Mouse (Mus musculus): ENCODE data around the gene Gm826. TPM values are rescaled to one million over a fixed set of nuclear protein-coding genes. Genes with fewer than 3 reads are reported as not detected.
A peak's percentile ranks its signal among the peaks of the same experiment; 100 is the strongest.

Gm826 gene
- total RNA-seq (2021), result 0.73 and 2.3 TPM in 2 replicates
- long read RNA-seq, partial matches to known transcripts, result 0 of 3 reads
- long read RNA-seq, other reads (novel, unspliced or antisense), result 1 of 3 reads

DNA sequence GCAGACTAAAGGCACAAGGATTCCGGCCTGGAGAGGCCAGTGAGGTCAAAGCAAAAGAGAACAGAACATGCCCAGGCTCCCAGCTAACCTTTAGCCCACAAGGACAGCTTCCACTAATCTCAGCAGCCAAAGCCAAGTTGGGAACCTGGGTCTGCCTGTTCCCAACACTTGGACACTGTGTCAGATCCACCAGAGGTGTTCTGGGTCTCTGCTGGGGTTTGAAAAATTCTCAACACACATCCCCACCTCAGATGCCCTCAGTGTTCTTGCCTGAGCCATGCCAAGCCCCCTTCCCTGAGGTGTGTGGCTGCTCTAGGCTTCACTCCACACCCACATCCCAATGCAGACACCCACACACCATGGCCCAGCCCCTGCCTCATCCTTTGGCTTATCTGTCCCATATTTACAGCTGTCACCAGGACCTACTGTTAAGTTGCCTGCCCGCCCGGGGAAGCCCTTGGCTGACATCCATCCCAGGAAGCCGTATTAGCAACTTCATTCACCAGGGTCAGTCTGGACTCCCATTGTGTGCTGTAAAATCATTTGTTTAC is at the start of gene Gm826:
Gene Gm826, minus strand, starts transcription at position 52 of the 551 bp plus-strand sequence.
- DNase-seq, result no peak

DNA sequence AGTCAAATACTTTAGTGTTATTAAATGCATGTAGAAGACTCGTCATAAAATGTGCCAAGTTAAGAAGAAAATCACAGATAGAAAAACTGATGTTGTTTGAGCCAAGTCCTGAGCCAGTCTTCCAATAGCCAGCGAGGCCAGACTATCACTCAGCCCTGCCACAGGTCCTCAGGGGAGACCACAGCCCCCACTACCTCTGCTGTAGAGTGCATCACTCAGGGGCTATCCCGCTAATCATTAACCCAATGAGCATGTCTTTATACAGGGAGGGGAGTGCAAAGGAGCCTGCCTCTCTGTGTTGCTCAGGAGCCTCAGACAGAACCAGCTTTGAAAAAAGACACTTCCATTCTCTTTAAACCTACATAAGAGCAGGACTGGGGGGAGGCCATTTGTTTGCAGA is 49.5 kb upstream of the Gm826 start:
- DNase-seq, result no peak

DNA sequence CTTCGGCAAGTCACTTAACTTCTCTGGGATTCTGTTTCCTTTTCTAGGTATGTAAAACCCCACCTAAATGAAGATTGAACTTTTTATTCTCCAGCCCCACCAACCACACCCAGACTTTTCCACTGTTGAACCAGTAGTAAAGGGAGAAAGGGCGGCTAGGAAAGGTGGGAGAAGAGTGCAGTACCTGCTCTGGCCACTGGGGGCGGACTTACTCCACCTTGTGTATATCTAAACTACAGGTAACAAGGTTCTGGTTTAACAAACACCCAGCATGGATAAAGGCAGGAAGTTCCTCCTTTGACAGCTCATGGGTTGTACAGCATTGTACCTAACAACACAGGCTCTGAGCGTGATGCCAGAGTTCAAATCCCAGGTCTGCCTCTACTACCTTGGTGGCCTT is 44.3 kb upstream of the Gm826 start:
- peak; percentile 59 for DNase-seq

GRCm38 (mm10) chr2:160376236-160376635 is 42.3 kb upstream of the Gm826 start:
- no peak for DNase-seq

DNA sequence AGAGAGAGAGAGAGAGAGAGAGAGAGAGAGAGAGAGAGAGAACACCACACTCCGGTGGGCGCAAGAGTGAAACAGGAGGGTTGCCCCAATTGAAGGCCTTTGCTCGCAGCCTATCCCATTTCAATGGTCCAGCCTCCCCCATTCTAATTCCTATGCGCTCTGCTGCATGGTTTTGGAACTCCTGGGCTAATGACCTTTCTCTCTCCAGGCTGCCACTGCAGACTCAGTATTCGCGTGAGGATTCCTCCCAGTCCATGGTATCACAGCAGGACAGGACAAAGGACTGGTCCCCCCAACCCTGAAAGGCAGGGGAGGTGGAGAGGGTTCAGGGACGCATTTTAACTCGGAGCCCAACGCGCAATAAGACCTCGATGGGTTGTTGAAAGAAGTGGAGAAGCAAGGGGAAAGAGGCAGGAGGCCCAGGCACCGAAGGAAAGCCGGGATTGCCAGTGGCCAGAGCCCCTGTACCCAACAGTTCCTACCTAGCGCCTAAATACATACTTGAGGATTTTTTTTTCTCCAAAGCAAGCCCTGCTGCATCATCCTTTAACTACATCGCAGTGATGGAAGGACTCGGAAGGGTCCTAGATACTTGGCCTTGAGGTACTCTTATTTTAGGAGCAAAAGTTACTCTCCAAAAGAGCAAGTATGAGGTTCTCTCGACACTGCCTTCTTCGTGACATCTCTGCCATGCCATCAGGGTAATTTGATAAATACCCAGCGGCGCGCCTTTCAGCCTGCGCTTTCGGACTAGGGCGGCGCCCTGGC is 35.9 kb upstream of the Gm826 start:
- DNase-seq, result no peak

DNA sequence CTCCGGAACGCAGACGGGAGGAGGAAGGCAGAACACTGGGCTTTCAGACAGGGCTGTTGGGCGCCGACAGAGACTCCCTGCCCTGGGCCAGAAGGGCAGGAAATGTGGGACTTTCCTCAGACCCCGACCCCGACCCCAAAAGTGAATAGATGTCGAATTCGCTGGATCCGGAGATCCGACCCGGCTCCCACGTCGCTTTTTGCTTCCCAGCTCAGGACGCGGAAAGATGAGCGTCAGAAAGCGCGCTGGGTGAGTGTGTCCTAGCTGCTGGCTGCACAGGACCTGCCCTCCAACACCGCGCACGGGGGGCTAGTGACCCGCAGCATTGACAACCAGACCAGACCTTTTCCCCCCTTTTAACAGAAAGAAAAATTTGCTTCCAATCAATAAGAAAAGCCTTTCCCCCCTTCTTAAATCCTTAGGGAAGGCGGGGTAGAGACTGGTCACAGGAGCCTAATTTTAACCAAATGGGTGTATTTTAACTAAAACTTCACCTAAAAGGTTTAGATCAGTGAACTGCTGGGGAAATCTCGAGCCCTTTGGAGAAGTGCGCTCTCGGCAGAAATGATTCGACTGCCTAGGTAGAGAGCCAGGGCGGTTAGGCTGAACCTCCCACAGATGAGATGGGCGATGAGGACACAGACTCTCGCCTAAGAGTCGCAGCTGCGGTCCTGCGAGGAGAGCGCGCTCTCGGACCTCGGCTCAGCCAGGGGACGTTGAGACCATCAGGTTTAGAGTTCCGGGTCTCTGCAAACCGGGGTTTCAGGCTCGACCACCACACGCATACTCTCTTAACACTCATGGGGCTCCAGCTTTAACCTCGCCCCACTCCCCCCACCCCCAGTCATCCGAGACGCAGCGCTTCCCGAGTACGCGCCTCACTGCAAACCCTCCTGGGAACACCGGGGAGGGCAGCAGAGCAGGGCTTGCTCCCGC is 34.7 kb upstream of the Gm826 start:
- no peak for DNase-seq

- peak; percentile 90 for DNase-seq
Measured at GRCm38 (mm10) chr2:160367448-160368208, 33.7 kb upstream of the Gm826 start.

DNA sequence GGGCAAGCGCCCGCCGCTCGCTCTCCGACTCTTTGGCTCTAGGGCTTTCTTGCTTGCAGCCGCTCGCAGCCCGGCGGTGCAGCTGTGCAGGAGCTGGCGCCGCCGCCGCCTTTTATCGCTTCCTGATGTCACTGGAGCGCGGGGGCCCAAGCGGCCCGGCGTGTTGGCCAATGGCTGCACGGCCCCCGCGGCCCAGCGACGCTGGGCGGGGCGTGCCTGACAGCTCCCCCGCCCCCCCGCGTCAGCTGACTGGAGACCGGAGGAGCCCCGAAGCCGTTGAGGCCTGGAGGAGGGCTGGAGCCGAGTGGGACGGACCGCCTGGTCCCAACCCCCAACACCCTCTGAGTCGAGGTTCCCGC is 33.0 kb upstream of the Gm826 start, which contains the start of gene Mafb:
Gene Mafb, minus strand, starts transcription at position 86 of the 359 bp plus-strand sequence.
- peak; percentile 97 for DNase-seq

- peak; percentile 14 for DNase-seq
Measured at GRCm38 (mm10) chr2:160366111-160366979, 32.4 kb upstream of the Gm826 start.

DNA sequence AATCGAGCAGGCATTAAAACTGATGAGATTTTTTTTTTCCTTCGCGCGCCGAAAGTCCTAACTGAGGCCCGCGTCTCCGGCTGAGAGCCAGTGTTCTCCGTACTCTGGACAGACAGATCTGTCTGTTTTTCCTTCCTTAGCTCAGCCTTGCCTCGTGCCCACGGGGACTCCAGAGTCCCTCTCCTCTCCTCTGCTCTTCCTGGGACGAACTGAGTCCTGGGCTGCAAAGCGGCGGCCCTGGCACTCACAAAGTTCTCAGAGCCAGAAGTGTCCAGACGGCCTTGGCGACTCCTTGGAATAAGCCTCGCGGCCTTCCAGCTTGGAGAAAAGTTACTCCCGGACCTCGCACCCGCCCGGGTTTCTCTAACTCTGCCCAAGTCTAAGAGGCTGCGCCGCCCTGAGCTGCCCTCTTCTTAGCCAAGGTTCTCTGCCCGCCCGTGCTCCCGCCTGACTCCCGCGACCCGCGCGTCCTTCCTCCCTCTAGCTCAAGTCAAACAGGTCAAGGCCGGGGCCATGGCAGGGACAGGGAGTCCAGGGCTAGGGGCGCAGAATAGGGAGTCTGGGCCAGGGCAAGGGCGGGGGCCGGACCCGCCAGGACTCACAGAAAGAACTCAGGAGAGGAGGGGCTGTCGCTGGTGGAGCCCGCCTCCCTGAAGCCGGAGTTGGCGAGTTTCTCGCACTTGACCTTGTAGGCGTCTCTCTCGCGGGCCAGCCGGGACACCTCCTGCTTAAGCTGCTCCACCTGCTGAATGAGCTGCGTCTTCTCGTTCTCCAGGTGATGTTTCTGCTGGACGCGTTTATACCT is 31.3 kb upstream of the Gm826 start:
- peak; percentile 49 for DNase-seq

DNA sequence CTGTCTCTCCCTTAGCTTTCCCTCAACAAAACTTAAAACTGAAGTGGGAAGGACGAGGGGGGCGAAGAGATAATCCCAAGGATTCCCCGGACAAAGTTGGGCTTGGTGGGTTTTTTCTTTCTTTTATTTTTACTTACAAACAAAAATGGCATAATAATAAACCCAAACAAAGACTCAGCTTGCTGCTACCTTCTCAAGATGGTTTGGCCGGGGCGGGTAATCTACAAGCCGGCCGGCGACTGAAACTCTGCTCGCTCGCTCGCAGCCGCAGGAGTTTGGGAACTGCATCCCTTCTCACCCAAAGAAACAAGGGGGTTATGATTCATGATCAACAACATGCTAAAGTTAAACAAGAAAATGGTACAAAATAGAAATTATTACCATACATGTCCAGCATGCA is 30.7 kb upstream of the Gm826 start:
- no peak for DNase-seq

DNA sequence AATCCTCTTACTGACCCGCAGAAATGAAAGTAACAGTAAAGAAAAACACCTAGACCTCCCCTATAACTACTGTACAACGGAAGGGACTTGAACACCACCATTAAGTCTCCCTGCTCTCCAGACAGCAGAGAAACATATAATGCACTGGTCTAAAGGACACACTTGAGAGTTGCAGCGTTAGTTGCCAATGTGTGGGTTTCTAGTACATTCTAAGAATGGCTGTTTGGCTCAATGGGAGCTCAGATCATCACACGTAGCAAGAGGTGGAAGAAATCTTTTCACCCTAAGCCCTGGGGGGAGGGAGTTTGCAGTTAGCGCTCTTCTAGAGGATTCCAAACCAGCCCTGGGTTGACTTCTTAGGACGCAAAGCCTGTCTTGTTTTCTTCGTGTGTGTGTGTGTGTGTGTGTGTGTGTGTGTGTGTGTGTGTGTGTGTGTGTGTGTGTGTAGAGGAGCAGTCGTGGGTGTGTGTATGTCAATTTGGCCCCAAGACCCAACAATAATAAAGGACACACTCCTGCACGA is 30.2 kb upstream of the Gm826 start:
- DNase-seq, result no peak

DNA sequence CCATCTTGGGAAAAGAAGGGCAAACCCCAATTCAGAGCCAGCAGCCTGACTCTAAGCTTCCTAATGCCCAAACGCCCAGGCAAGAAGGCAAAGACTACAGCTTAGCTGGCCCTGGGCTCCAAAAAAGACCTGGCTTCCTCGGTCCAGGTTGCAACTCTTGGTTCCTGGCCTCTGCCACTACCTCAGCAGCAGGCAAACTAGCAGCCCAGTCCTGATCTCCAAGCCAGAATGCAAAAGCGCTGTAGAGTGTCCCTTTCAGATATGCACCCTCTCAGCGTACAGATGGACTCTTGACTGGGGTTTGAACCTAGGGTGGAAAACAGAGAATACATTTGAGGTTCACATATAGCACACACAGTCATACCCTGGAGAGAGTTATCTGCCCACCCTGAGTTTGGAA is 29.2 kb upstream of the Gm826 start:
- no peak for DNase-seq

DNA sequence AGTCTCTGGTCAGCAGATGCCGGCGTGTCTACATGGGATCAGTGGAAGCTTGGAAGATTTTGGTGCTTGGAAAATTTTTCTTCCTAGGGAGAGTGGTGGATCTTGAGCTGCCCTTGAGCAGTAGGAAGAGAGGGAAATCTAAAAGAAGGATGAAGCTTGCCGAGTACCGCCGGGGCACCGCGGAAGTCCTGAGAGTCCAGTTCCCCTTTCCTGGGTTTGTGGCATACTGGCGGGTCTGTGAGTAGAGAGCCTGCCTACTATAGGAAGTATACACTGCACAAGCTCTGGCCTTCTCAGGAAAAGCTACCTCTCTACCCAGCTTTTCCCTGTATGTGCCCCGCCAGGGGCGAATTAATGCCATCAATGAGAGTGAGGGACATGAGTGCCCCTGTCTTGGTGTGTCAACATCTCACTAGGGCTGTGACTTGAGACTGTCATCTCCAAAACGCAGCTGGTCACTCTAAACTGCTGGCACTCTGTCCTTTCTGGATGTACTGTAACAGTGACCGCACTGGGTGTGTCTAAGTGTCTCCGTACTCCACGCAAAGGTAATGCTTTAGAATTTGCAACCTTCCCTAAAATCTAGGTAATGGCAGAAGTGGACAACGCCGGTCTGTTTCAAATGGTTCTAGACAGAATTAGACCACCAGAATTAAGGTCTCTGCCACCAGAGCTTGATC is 27.6 kb upstream of the Gm826 start:
- no peak for DNase-seq

GRCm38 (mm10) chr2:160360234-160360874 is 26.4 kb upstream of the Gm826 start:
- DNase-seq, result no peak

- DNase-seq, result no peak
Measured at GRCm38 (mm10) chr2:160358896-160359295, 24.9 kb upstream of the Gm826 start.

GRCm38 (mm10) chr2:160357442-160357841 is 23.5 kb upstream of the Gm826 start:
- DNase-seq, result no peak

DNA sequence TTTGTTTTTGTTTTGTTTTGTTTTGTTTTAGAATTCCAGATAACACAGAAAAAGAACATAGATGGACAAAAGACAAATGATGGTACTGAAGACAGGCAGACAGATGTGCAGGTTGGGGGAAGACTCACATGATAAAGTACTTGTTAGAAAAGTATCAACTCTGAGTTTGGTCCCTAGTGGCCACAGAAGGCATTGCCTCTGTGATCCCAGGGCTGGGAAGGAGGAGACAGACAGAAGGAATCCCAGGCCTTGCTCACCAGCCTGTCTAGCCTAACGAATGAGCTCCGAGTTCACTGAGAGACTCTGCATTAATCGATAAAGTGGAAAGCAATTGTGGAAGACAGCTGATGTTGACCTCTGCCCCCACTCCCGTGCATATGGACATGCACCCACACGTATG is 22.2 kb upstream of the Gm826 start:
- no peak for DNase-seq

DNA sequence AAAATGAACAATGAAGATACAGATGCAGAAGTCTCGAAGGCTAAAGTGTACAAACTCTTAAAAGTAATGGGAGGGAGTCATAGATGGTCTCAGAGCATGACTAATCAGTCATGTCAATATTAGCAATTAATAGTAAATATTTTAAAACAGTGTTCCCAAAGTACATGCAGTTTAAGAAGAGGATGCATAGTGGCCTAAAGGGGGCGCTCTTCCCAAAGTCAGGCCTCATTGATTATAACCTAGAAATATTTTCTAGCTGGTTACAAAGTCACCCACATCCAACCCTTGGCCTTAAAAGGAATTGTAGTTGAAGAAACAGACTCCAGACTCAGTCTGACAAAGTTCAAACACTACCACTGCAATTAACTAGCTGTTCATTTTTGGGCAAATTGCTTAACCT is 20.4 kb upstream of the Gm826 start:
- DNase-seq, result no peak
